Mouse (Mus musculus) Patski (cell line): ENCODE measurements around the gene Il17rd. TPM values are rescaled to one million over a fixed set of nuclear protein-coding genes. Genes with fewer than 3 reads are reported as not detected.

Experiments
- ATAC-seq: fragments of 100-300 bp; one replicate; pipeline ENCODE4 v1.8.0; 2021
- CTCF ChIA-PET: fragments of 350-600 bp; sonication (Branson Sonifier 250); formaldehyde crosslinking; loops from one replicate; lab custom pipeline; 2022; ENCODE audit warnings: inconsistent platforms; lab: Charles Lee
- POLR2A ChIA-PET: fragments of 350-600 bp; sonication (Branson Sonifier 250); formaldehyde crosslinking; loops from one replicate; lab custom pipeline; 2022; ENCODE audit warnings: antibody characterized with exemption, inconsistent platforms; lab: Charles Lee
- DNase-seq: peaks from one replicate; pipeline ENCODE4 v3.0.0-alpha.2; 2011; ENCODE audit warnings: low read depth, low spot score
- H3K27me3 ChIP-seq: fragments of 371-371 bp; one replicate; pipeline ENCODE4 v1.5.1; 2021
- CTCF ChIP-seq: fragments of 100-300 bp; IDR thresholded peaks from one replicate; pipeline ENCODE4 v1.5.1; 2021
- in situ Hi-C: fragments of 300-500 bp; cut with MboI; formaldehyde crosslinking; loops from 3 replicates; pipeline ENCODE4 v1.11.1; 2018; ENCODE audit warnings: low pct_unique_long_range_greater_than_20kb, mixed read lengths
- polyA plus RNA-seq: library from polyadenylated mRNA; unstranded; gene quantifications from one replicate; pipeline ENCODE4 v1.2.3, GENCODE M21; 2021

Gene Il17rd
- polyA plus RNA-seq, 1 experiment from 2014 or later = 6.8 TPM

DNA sequence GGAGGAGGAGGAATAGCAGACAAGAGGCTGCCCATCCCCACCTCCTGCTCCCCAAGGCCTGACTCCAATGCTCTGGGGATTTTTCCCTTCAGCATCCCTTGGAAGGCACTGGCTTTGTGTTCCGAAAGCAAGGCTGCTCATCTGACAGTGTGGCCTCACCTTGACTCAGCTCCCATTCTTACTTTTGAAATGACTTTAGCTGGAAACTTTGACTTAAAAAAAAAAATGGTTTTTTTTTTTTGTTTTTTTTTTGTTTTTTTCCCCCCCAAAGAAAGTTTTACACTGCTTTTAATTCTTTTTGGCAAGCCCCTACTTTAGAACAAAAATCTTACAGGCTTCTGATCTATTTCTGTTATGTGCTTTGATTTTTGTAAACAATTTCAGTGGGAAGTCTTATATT, 24.6 kb downstream of the Il17rd start:
- in situ Hi-C loops = no loop called here
- no peak for ATAC-seq
- CTCF ChIA-PET = no interaction called here
- TF ChIP-seq CTCF = no peak
- DNase-seq = no peak
- POLR2A ChIA-PET = no interaction called here
- no peaks in the 10 kb centered on the region for H3K27me3 ChIP-seq

DNA sequence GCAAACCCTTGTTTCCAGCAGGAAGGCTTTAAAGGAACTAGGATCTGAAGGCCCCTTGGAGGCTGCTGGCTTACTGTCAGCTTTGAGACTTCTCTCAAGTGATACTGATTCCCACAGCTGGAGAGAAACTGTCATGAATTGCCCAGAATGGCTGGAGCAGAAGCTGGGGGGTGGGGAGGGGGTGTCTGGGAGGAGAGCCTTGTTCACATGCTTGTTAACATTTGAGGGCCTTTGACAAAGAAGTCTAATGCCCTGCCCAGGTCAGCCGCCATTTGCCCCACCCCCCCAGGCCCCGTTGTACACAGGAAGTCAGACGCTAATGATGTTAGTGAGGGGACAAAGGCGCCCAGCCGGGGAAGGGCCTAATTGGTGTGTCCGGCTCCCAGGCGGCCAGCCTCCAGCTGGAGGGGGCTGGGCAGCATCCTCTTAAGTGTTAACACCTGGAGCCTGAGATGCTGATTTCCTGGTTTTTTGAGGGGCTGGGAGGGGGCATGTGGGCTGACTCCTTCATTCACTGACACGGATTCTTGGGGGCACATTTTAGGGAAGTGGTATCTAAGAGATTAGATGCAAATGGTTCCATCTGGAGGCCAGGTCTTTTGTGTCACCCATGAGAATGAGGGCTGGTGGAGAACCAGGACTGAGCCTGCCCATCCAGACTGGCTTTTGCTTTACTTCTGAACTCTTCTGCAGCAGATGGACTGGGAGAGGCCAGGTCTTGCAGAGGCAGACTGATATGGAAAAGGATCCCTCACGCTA, 27.6 kb downstream of the Il17rd start:
- CTCF ChIA-PET = interaction anchor here (1.6 kb wide), 1 partner anchor 37 kb away, joined by 3 read pairs; no protein-coding TSS in a partner anchor
- ATAC-seq = no peak
- in situ Hi-C loops = no loop called here
- POLR2A ChIA-PET = no interaction called here
- no peak for DNase-seq
- H3K27me3 ChIP-seq = no peaks in the 10 kb centered on the region
- TF ChIP-seq CTCF = no peak

DNA sequence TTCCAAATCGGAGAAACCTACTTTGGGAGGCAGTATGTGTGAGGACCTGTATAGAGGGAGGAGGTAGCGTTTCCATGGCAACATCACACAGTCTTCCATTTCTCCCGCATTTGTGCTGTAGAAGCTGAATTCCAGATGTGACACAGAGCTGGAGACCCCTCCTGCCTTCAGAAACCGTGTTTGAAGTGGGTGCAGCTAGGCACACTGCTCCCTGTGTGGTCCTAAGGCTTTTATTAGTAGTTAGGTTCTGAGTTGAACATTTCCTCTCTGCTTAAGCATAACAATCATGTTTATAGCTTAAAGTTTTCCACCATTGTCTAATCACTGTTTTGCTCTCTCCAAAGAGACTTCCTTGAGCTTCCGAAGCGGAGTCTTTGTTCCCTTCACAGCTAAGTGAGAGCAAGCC, 29.1 kb downstream of the Il17rd start:
- ChIA-PET CTCF (interaction anchor here (1.1 to 1.2 kb wide), 2 partner anchors 16 to 20 kb away, joined by 3 to 4 read pairs; no protein-coding TSS in a partner anchor), POLR2A (no interaction called here)
- in situ Hi-C loops = no loop called here
- no peaks in the 10 kb centered on the region for H3K27me3 ChIP-seq
- ATAC-seq (no peak), DNase-seq (no peak)
- TF ChIP-seq CTCF = no peak

DNA sequence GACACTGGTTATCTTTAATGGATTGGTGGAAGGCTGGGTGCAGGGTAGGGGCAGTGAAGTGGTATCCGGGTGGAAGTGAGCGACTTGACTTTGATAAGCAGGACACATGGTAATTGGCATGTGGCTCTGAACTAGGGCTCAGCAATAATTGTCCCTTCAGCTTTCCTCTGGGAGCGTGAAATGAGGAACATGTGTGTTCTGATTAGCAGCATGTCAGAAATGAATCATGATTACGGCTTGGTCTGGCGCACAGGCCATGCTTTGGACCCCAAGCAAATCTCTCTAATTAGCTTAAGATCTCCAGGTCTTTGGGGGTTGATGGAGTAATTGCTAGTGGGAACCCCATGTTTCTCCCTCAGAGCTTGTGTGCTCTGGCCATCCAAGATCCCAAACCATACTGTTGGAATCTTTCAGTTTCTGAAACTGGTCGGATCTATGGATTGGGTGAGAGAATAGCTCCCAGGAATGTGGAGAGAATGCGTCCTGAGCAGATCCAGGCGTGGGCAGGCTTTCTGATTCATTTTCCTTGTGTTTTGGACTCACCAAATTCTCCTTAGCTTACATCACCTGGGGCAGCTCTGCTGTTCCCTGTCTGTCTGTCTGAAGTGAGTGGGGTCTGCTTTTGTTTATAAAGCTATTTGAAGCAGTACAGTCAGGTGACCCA, 30.8 kb downstream of the Il17rd start:
- DNase-seq = no peak
- ChIA-PET POLR2A (interaction anchor here (1.0 kb wide), 1 partner anchor 10 kb away, joined by 3 read pairs; no protein-coding TSS in a partner anchor), CTCF (interaction anchor here (0.8 to 2.2 kb wide), 7 partner anchors 11 to 100 kb away, joined by 3 to 9 read pairs (median 4); no protein-coding TSS in a partner anchor)
- peak; percentile 64 for ATAC-seq
- no peaks in the 10 kb centered on the region for H3K27me3 ChIP-seq
- in situ Hi-C loops = no loop called here
- no peak for TF ChIP-seq CTCF

DNA sequence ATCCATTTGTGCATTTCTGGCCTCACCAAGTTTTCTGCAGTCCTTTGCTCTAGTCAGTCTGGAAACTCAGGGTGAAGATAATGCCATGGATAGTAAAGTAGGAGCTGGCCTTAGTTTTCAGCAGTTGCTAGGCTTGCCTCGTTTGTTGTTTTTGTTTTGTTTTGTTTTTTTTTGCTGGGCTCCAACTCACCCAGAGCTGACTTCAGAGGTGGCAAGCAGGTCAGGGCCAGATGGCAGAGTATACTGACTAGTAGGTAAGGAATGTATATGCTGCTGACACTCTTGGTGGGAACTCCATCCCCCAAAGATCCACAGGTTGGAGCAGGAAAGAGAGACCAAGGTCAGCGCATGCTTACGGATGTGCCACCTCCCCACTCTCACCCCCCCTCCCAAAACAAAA, 31.4 kb downstream of the Il17rd start:
- in situ Hi-C loops = no loop called here
- ChIA-PET CTCF (interaction anchor here (1.1 to 2.2 kb wide), 6 partner anchors 12 to 100 kb away, joined by 3 to 9 read pairs (median 4); no protein-coding TSS in a partner anchor), POLR2A (interaction anchor here (0.7 to 1.0 kb wide), 2 partner anchors 11 to 326 kb away, joined by 3 to 4 read pairs; no protein-coding TSS in a partner anchor)
- ATAC-seq (peak; percentile 54), DNase-seq (no peak)
- H3K27me3 ChIP-seq = no peaks in the 10 kb centered on the region
- TF ChIP-seq CTCF = no peak

DNA sequence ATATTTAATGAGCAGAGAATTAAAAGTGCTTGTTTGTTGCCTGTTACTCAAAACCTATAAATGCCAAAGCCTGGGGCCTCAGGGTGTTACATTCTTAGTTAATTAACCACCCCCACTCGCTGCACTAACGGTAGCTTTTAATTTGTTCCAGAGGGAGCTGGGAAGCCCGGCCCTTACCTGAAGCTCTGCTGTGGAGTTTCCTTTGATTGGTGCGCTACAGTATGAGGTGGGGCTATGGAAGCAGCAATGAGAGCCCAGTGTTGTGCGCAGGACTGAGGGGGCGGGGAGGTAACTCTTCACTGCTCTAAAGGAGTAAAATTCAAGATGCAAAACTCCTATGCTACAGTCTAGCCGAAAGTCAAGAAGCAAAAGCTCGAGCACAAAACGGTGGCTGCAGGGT, 32.0 kb downstream of the Il17rd start:
- TF ChIP-seq CTCF = no peak
- no peaks in the 10 kb centered on the region for H3K27me3 ChIP-seq
- CTCF ChIA-PET = interaction anchor here (1.1 to 2.2 kb wide), 4 partner anchors 12 to 41 kb away, joined by 3 to 9 read pairs (median 6); no protein-coding TSS in a partner anchor
- in situ Hi-C loops = no loop called here
- no peak for DNase-seq
- no peak for ATAC-seq
- POLR2A ChIA-PET = interaction anchor here (0.7 kb wide), 1 partner anchor 325 kb away, joined by 4 read pairs; no protein-coding TSS in a partner anchor

DNA sequence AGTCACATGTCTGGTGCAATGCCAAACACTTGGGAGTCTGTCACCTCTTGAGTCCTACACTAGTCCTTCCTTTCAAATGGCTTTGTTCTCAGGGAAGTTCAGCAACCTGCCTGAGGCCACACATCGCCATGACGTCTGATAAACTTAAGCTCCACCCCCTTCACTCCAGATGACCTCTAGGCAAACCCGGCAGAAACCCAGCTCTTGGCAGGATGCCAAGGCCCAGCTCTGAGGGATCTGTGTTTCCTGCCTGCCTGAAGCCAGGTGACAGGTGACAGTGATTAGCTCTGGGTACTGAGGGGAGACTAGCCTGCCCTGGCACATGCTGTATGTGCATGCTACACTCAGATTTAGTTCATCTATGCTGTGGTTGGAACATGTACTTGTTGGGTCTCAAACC, 33.2 kb downstream of the Il17rd start:
- ChIA-PET POLR2A (no interaction called here), CTCF (interaction anchor here (1.1 kb wide), 1 partner anchor 42 kb away, joined by 4 read pairs; no protein-coding TSS in a partner anchor)
- in situ Hi-C loops = no loop called here
- H3K27me3 ChIP-seq = no peaks in the 10 kb centered on the region
- ATAC-seq = no peak
- no peak for TF ChIP-seq CTCF
- DNase-seq = no peak

DNA sequence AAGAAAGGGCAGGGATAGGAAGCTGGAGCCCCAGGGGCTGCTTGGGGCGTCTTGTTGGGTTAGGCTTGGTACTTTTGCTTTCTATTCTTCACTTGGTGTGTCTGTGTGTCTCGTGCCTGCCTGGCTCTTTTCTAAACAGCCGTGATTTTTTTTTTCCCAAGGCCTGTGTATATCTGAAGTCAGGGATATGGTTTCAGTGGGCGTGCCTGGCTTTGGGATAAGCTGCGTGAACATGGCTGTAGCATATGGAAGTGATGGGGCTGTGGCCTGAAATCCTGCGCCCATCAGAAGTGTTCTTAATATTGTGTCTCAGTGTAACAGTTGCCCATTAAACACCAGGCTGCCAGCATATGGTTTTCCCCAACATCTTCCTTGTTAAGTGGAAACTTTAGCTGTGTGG, 36.3 kb downstream of the Il17rd start:
- TF ChIP-seq CTCF = no peak
- H3K27me3 ChIP-seq = no peaks in the 10 kb centered on the region
- no peak for DNase-seq
- in situ Hi-C loops = no loop called here
- CTCF ChIA-PET = no interaction called here
- POLR2A ChIA-PET = no interaction called here
- no peak for ATAC-seq

DNA sequence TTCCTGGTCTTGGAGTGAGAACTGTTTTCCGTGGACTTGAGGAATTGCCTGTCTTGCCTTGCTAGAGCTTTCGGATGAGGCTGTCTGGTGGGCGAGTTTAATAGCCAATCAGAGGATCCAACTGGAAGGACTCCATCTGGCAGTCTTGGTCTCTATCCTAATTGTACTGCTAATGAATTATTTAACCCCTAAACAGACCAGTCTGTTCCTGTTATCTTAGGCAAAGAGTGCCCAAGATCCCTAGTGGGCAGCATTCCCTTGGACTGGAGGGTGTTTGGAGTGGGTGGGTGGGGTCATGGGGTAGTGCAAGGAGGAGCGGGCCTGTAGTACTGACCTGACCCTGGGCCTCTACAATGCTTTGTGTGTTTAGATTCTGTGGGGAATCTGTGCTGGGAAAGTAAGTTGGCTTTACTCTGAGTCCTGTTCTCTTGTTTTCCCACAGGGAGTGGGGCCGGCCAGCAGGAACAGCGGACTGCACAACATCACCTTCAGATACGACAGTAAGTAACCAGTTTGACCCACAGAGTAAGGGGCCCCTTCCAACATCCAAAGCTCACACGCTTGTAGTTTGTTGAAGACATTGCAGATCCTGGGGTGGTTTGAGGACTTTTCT, 37.3 kb downstream of the Il17rd start:
- in situ Hi-C loops = no loop called here
- ChIA-PET POLR2A (no interaction called here), CTCF (interaction anchor here (1.0 kb wide), 1 partner anchor 30 kb away, joined by 3 read pairs; no protein-coding TSS in a partner anchor)
- no peak for TF ChIP-seq CTCF
- DNase-seq = no peak
- no peaks in the 10 kb centered on the region for H3K27me3 ChIP-seq
- ATAC-seq = no peak

DNA sequence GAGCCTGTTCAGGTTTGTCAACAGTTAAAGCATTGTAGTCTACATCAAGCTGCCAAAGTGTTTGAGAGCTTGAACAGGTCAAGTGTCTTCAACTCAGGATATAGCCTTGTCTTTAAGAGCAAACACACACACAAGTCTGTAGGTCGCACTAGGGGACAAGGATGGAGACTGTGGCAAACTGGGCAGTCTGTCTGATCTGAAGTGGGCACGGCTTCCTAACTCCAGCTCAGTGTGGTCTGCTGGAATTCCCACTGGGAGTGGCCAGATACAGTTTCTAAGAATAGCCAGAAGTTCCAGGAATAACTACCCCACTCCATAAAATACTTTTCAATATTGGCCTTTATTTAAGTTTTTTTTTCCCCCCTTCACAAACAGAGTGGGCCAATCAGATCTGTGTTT, 37.8 kb downstream of the Il17rd start:
- ATAC-seq = no peak
- ChIA-PET POLR2A (no interaction called here), CTCF (interaction anchor here (1.0 kb wide), 1 partner anchor 30 kb away, joined by 3 read pairs; no protein-coding TSS in a partner anchor)
- no peaks in the 10 kb centered on the region for H3K27me3 ChIP-seq
- in situ Hi-C loops = no loop called here
- DNase-seq = no peak
- TF ChIP-seq CTCF = no peak
